ENCODE assay signal across 10 mouse cellular contexts in the genomic region with DNA sequence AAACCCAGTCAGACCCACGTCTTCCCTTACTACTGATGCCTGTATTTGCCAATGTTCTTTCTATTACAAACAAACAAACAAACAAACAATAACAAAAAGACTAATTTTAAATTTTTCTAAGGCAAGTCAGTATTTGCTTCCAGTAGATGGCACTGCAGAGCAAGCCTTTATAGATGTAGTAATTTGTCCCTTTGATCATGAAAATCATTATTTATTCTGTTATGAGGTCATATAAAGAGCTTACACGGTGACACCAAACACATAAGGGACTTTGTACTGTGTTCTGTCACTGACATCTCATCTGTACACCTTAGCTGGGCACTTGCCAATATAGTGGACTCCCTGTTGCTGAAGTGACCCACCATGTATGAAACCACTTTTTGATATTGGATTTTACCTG. TPM values are rescaled to one million over a fixed set of nuclear protein-coding genes. Genes with fewer than 3 reads are reported as not detected.
DNase-seq lines count a peak whose midpoint lies in the region; ATAC-seq and TF ChIP-seq lines count a peak whose summit lies in the region.
"Had no signal": no experiment of that assay in that cellular context is flagged by ENCODE, and none has a peak within 500 bp of the region (broad histone marks: within the 10 kb centered on the region; RNA-seq: fewer than 3 reads in every experiment).

No protein-coding gene starts in this region.

- no peak overlapping the region for H3K27ac ChIP-seq in gastrocnemius, adult 2 months
- no peak overlapping the region for H3K27ac ChIP-seq in lung, embryonic 14.5 days (ENCODE audit: low read depth)
- H3K27ac ChIP-seq in ES-Bruce4 (ENCODE audit: insufficient read depth, low read length): no peak overlapping the region

- TF ChIP-seq POLR2A in ES-Bruce4 (IDR thresholded peaks at IDR 0.05; ENCODE audit: insufficient read depth, low read length): no peak

- peaks cover 36% of the 10 kb centered on the region for H3K27me3 ChIP-seq in lung, embryonic 14.5 days (ENCODE audit: insufficient read depth, low read length)
- peaks cover 7% of the 10 kb centered on the region; the same call in 1 of the 2 replicates for H3K27me3 ChIP-seq in ES-Bruce4 (ENCODE audit: control insufficient read depth, insufficient read depth, low read length, poor library complexity, severe bottlenecking)

- no peak for DNase-seq in gastrocnemius, adult 2 months
- no peak for DNase-seq in gastrocnemius, postnatal 10 days
- DNase-seq in lung, embryonic 14.5 days: peak; percentile 64
- no peak for DNase-seq in lung, postnatal 25 days (ENCODE audit: low spot score)
- DNase-seq in thymus, postnatal 0 days (ENCODE audit: low spot score): no peak
- no peak for DNase-seq in testis, postnatal 14 days (ENCODE audit: low spot score)
- DNase-seq: right cerebral cortex, postnatal 14 days had no signal

- no peak overlapping the region for H3K4me2 ChIP-seq in lung, embryonic 14.5 days

- no peaks in the 10 kb centered on the region for H3K4me1 ChIP-seq in lung, embryonic 14.5 days (ENCODE audit: insufficient read depth)
- H3K4me1 ChIP-seq in ES-Bruce4 (ENCODE audit: control insufficient read depth, insufficient read depth, low read length): no peaks in the 10 kb centered on the region

- no peaks in the 10 kb centered on the region for H3K9me3 ChIP-seq in lung, embryonic 14.5 days (ENCODE audit: low read depth, low read length)
- H3K9me3 ChIP-seq in ES-Bruce4 (replicated peaks; ENCODE audit: control insufficient read depth, insufficient read depth, low read length, poor library complexity, severe bottlenecking): no peaks in the 10 kb centered on the region
- H3K9me3 ChIP-seq: G1E had no signal

- TF ChIP-seq CTCF in gastrocnemius, adult 2 months (IDR thresholded peaks at IDR 0.05): peak; percentile 64
- peak; percentile 59 for TF ChIP-seq CTCF in lung, embryonic 14.5 days (IDR thresholded peaks at IDR 0.05; ENCODE audit: low read depth)
- peak; percentile 4 for TF ChIP-seq CTCF in ES-Bruce4 (IDR thresholded peaks at IDR 0.05; ENCODE audit: low read depth, low read length)

- H3K36me3 ChIP-seq in lung, embryonic 14.5 days (ENCODE audit: insufficient read depth): no peaks in the 10 kb centered on the region
- no peaks in the 10 kb centered on the region for H3K36me3 ChIP-seq in ES-Bruce4 (ENCODE audit: control insufficient read depth, insufficient read depth, low read length, poor library complexity, severe bottlenecking)
- H3K36me3 ChIP-seq: G1E had no signal

- 18% methylated on average over 2 of the region's 2 CpGs for WGBS in lung, embryonic 14.5 days

- TF ChIP-seq EP300 in ES-Bruce4 (IDR thresholded peaks at IDR 0.05; ENCODE audit: insufficient read depth, low read depth, low read length): no peak

- no peak overlapping the region for H3K4me3 ChIP-seq in gastrocnemius, adult 2 months
- no peak overlapping the region for H3K4me3 ChIP-seq in lung, embryonic 14.5 days (ENCODE audit: low read depth, low read length)
- no peak overlapping the region for H3K4me3 ChIP-seq in ES-Bruce4 (ENCODE audit: low read depth, low read length)

- ATAC-seq in lung, embryonic 14.5 days (ENCODE audit: insufficient read depth): no peak
- 0 out of 2 replicates have a peak, but pooled peaks have one; percentile 48 for ATAC-seq in megakaryocyte progenitor cell, adult 5-6 weeks (replicated peaks; ENCODE audit: poor library complexity)

- intact Hi-C loops in gastrocnemius, adult 2 months (cut with DNase I): no loop called here

- no peak overlapping the region for H3K9ac ChIP-seq in lung, embryonic 14.5 days
- H3K9ac ChIP-seq in ES-Bruce4 (ENCODE audit: low read depth, poor library complexity, severe bottlenecking): no peak overlapping the region

RNA-seq across cellular contexts. Expression of a gene that starts 4.0 kb away (rescaled TPM):
- under 1 TPM; 0.05 to 0.08 TPM for total RNA-seq in gastrocnemius, adult 2 months (2021)
- under 1 TPM; 0.54 to 0.72 TPM for total RNA-seq in gastrocnemius, postnatal 10 days (2021)
- polyA plus RNA-seq in lung, embryonic 14.5 days (2014; fragmentation: Nextera tagmentation; extraction: Ambion mirVana): 1.8 and 1.9 TPM in 2 replicates
- polyA plus RNA-seq in ES-Bruce4 (2011; ENCODE audit: insufficient read depth, insufficient read length, low read depth, missing spikeins): 93.4 and 103 TPM in 2 replicates
- total RNA-seq in megakaryocyte progenitor cell, adult 5-6 weeks (2015): 0.77 and 0.85 TPM in 2 replicates
- total RNA-seq in megakaryocyte progenitor cell, adult 5-6 weeks (2017): 0.67 and 1.1 TPM in 2 replicates
- polyA plus RNA-seq in thymus, postnatal 0 days (2015; fragmentation: Nextera tagmentation; extraction: Ambion mirVana): 1.6 and 2.6 TPM in 2 replicates

Comparison
In these comparisons a context has a peak if more than half of its experiments do, and no peak if none do; other contexts are left out.
1. CTCF ChIP-seq: peak in every context shown above with its lines; median percentile 64 in gastrocnemius, adult 2 months; 59 in lung, embryonic 14.5 days; 4 in ES-Bruce4.